Mouse (Mus musculus): Measurements from ENCODE around the gene Myo5c. TPM values are rescaled to one million over a fixed set of nuclear protein-coding genes. Genes with fewer than 3 reads are reported as not detected.
"Not testable (repeated sequence)": the region's sequence is repeated elsewhere in the genome, so short reads cannot be mapped to it uniquely, and the experiment has no call there.

The Myo5c gene
- total RNA-seq, 2 experiments from 2014 or later: 5.9 to 9.6 TPM

- no peak for DNase-seq
- intact Hi-C loops (cut with DNase I; ENCODE audit: low total_unique reads): no loop called here
These were observed 6.4 kb downstream of the Myo5c start for GRCm38 (mm10) chr9:75238179-75238578.

- no peak for DNase-seq
These were observed 11.2 kb downstream of the Myo5c start for GRCm38 (mm10) chr9:75243052-75243451.

GRCm38 (mm10) chr9:75243730-75244406 is 12.0 kb downstream of the Myo5c start:
- no peak for DNase-seq
- intact Hi-C loops (cut with DNase I; ENCODE audit: low total_unique reads): no loop called here

More at GRCm38 (mm10) chr9:75243052-75243451, 11.2 kb downstream of the Myo5c start:
- intact Hi-C loops (cut with DNase I; ENCODE audit: low total_unique reads): no loop called here

- intact Hi-C loops (cut with DNase I; ENCODE audit: low total_unique reads): no loop called here
- no peak for DNase-seq
These were observed 12.7 kb downstream of the Myo5c start for GRCm38 (mm10) chr9:75244527-75244926.

GRCm38 (mm10) chr9:75246080-75246930 is 14.5 kb downstream of the Myo5c start:
- intact Hi-C loops (cut with DNase I; ENCODE audit: low total_unique reads): no loop called here
- DNase-seq: no peak

GRCm38 (mm10) chr9:75247870-75248269 is 16.1 kb downstream of the Myo5c start:
- no peak for DNase-seq
- intact Hi-C loops (cut with DNase I; ENCODE audit: low total_unique reads): no loop called here

GRCm38 (mm10) chr9:75248359-75248758 is 16.5 kb downstream of the Myo5c start:
- intact Hi-C loops (cut with DNase I; ENCODE audit: low total_unique reads): no loop called here

GRCm38 (mm10) chr9:75248874-75249273 is 17.1 kb downstream of the Myo5c start:
- no peak for DNase-seq
- intact Hi-C loops (cut with DNase I; ENCODE audit: low total_unique reads): no loop called here

More at GRCm38 (mm10) chr9:75248359-75248758, 16.5 kb downstream of the Myo5c start:
- DNase-seq: no peak

- DNase-seq: peak; percentile 25
- intact Hi-C loops (cut with DNase I; ENCODE audit: low total_unique reads): not testable (repeated sequence)
These were observed 21.3 kb downstream of the Myo5c start for GRCm38 (mm10) chr9:75253158-75253557.

GRCm38 (mm10) chr9:75253766-75254165 is 21.9 kb downstream of the Myo5c start:
- no peak for DNase-seq
- intact Hi-C loops (cut with DNase I; ENCODE audit: low total_unique reads): no loop called here

GRCm38 (mm10) chr9:75254196-75254955 is 22.6 kb downstream of the Myo5c start:
- intact Hi-C loops (cut with DNase I; ENCODE audit: low total_unique reads): no loop called here
- DNase-seq: peak; percentile 62

GRCm38 (mm10) chr9:75255820-75256545 is 24.2 kb downstream of the Myo5c start:
- DNase-seq: no peak
- intact Hi-C loops (cut with DNase I; ENCODE audit: low total_unique reads): no loop called here

- DNase-seq: no peak
- intact Hi-C loops (cut with DNase I; ENCODE audit: low total_unique reads): no loop called here
These were observed 27.0 kb downstream of the Myo5c start for GRCm38 (mm10) chr9:75258792-75259191.

GRCm38 (mm10) chr9:75259656-75260055 is 27.8 kb downstream of the Myo5c start:
- intact Hi-C loops (cut with DNase I; ENCODE audit: low total_unique reads): no loop called here
- no peak for DNase-seq

- intact Hi-C loops (cut with DNase I; ENCODE audit: low total_unique reads): no loop called here
These were observed 29.6 kb downstream of the Myo5c start for GRCm38 (mm10) chr9:75261332-75261872.

GRCm38 (mm10) chr9:75262235-75262826 is 30.5 kb downstream of the Myo5c start:
- no peak for DNase-seq
- intact Hi-C loops (cut with DNase I; ENCODE audit: low total_unique reads): no loop called here

More at GRCm38 (mm10) chr9:75261332-75261872, 29.6 kb downstream of the Myo5c start:
- no peak for DNase-seq

- intact Hi-C loops (cut with DNase I; ENCODE audit: low total_unique reads): no loop called here
- DNase-seq: no peak
These were observed 32.3 kb downstream of the Myo5c start for GRCm38 (mm10) chr9:75264008-75264718.

- intact Hi-C loops (cut with DNase I; ENCODE audit: low total_unique reads): no loop called here
- no peak for DNase-seq
These were observed 35.3 kb downstream of the Myo5c start for GRCm38 (mm10) chr9:75267147-75267546.

Data from gastrocnemius, postnatal 14 days (tissue).